Mouse (Mus musculus): Measurements from ENCODE around the gene Srgap1. TPM values are rescaled to one million over a fixed set of nuclear protein-coding genes. Genes with fewer than 3 reads are reported as not detected.

Gene Srgap1
- total and polyA plus RNA-seq, 3 experiments: 0.22 TPM; not detected in 2

DNA sequence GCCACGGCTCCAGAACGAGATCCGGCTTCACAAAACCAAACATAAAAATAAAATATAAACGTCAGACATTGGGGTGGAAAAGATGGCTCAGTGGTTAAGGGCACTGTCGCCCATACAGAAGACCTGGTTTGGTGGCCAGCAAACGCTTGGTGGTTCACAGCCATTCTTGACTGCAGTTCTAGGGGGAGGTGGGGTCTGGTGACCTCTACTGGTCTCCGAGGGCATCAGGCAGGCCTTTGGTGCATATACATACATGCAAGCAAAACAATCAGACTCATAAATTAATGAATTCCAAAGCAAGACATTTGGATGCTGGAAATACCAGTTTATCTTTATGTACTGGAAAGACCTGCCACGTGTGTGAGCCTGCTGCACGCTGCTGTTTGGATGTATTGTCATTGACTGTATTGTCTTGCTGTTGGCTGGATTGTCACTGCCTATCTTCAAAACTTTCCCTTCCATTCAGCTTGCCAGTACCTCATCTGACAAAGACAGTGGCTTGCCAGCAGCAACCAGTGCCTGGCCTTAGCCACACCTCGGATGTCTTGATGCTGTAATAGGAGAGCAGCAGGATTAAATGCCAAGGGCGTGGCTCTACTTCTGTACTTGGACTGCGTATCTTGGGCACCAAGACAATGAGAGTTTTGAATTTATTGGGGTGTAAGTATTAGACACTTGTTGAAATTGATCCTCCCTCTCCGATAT is 282.5 kb downstream of the Srgap1 start:
- DNase-seq (ENCODE audit: low spot score): no peak
- H3K4me3 ChIP-seq (ENCODE audit: low read depth, low read length): no peak overlapping the region
- no peaks in the 10 kb centered on the region for H3K4me1 ChIP-seq (ENCODE audit: insufficient read depth, low read depth, low read length)
- 0 out of 2 replicates have a peak, but pooled peaks cover 3% of the 10 kb centered on the region for H3K9me3 ChIP-seq (replicated peaks)
- H3K36me3 ChIP-seq (replicated peaks): no peaks in the 10 kb centered on the region
- ATAC-seq (ENCODE audit: extremely low read depth, insufficient number of reproducible peaks, low FRiP score, poor library complexity, severe bottlenecking): no peak
- no peak for TF ChIP-seq GATA1 (IDR thresholded peaks at IDR 0.05; ENCODE audit: borderline replicate concordance, low read length)
- TF ChIP-seq CTCF (IDR thresholded peaks at IDR 0.05; ENCODE audit: low read depth, low read length): no peak
- TF ChIP-seq TAL1 (conservative IDR thresholded peaks at IDR 0.05; ENCODE audit: low read depth, low read length): no peak
- TF ChIP-seq POLR2AphosphoS5 (IDR thresholded peaks at IDR 0.05; ENCODE audit: insufficient replicate concordance, low read depth, low read length): no peak
- TF ChIP-seq GATA2 (IDR thresholded peaks at IDR 0.05; ENCODE audit: borderline replicate concordance, low read depth, low read length): no peak
- no peaks in the 10 kb centered on the region for H3K27me3 ChIP-seq (ENCODE audit: insufficient read depth, low read length)

DNA sequence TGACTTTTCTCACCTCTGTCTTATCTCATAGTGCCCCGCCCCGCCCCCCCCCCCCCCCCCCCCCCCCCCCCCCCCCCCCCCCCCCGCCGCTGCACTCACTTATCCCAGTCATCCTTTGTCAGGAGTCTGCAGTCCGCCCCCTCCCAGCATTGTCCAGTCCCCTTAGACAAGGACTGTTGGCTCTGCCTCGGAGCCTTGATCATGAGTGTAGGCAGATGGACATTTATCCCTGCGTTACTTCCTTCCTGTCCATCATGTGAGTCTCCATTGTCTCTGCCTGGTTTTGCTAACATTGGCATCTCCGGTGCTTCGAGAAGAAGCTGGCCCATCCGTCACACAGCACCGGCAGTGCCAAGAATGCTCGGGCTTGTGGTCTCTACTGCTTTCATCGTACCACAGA is 283.9 kb downstream of the Srgap1 start:
- H3K4me3 ChIP-seq (ENCODE audit: low read depth, low read length): no peak overlapping the region
- DNase-seq (ENCODE audit: low spot score) (no peak), ATAC-seq (ENCODE audit: extremely low read depth, insufficient number of reproducible peaks, low FRiP score, poor library complexity, severe bottlenecking) (0 out of 2 replicates have a peak, but pooled peaks have one; percentile 67)
- H3K9me3 ChIP-seq (replicated peaks): 0 out of 2 replicates have a peak, but pooled peaks cover 3% of the 10 kb centered on the region
- H3K4me1 ChIP-seq (ENCODE audit: insufficient read depth, low read depth, low read length): no peaks in the 10 kb centered on the region
- no peaks in the 10 kb centered on the region for H3K36me3 ChIP-seq (replicated peaks)
- H3K27me3 ChIP-seq (ENCODE audit: insufficient read depth, low read length): no peaks in the 10 kb centered on the region
- no peak for TF ChIP-seq TAL1 (conservative IDR thresholded peaks at IDR 0.05; ENCODE audit: low read depth, low read length)
- no peak for TF ChIP-seq POLR2AphosphoS5 (IDR thresholded peaks at IDR 0.05; ENCODE audit: insufficient replicate concordance, low read depth, low read length)
- no peak for TF ChIP-seq GATA1 (IDR thresholded peaks at IDR 0.05; ENCODE audit: borderline replicate concordance, low read length)
- no peak for TF ChIP-seq CTCF (IDR thresholded peaks at IDR 0.05; ENCODE audit: low read depth, low read length)

- no peaks in the 10 kb centered on the region for H3K27me3 ChIP-seq (ENCODE audit: insufficient read depth, low read length)
- TF ChIP-seq POLR2AphosphoS5 (IDR thresholded peaks at IDR 0.05; ENCODE audit: insufficient replicate concordance, low read depth, low read length) (no peak), CTCF (IDR thresholded peaks at IDR 0.05; ENCODE audit: low read depth, low read length) (no peak), TAL1 (conservative IDR thresholded peaks at IDR 0.05; ENCODE audit: low read depth, low read length) (no peak), GATA1 (IDR thresholded peaks at IDR 0.05; ENCODE audit: borderline replicate concordance, low read length) (no peak), GATA2 (IDR thresholded peaks at IDR 0.05; ENCODE audit: borderline replicate concordance, low read depth, low read length) (no peak)
- DNase-seq (ENCODE audit: low spot score) (no peak), ATAC-seq (ENCODE audit: extremely low read depth, insufficient number of reproducible peaks, low FRiP score, poor library complexity, severe bottlenecking) (no peak)
- no peaks in the 10 kb centered on the region for H3K4me1 ChIP-seq (ENCODE audit: insufficient read depth, low read depth, low read length)
- no peaks in the 10 kb centered on the region for H3K36me3 ChIP-seq (replicated peaks)
- H3K4me3 ChIP-seq (ENCODE audit: low read depth, low read length): no peak overlapping the region
- H3K9me3 ChIP-seq (replicated peaks): 0 out of 2 replicates have a peak, but pooled peaks cover 3% of the 10 kb centered on the region
Measured at GRCm38 (mm10) chr10:121762141-121762540, 285.0 kb downstream of the Srgap1 start.

- ATAC-seq (ENCODE audit: extremely low read depth, insufficient number of reproducible peaks, low FRiP score, poor library complexity, severe bottlenecking) (no peak), DNase-seq (ENCODE audit: low spot score) (no peak)
- TF ChIP-seq GATA2 (IDR thresholded peaks at IDR 0.05; ENCODE audit: borderline replicate concordance, low read depth, low read length) (no peak), TAL1 (conservative IDR thresholded peaks at IDR 0.05; ENCODE audit: low read depth, low read length) (no peak), CTCF (IDR thresholded peaks at IDR 0.05; ENCODE audit: low read depth, low read length) (no peak), GATA1 (IDR thresholded peaks at IDR 0.05; ENCODE audit: borderline replicate concordance, low read length) (no peak), POLR2AphosphoS5 (IDR thresholded peaks at IDR 0.05; ENCODE audit: insufficient replicate concordance, low read depth, low read length) (no peak)
Measured at GRCm38 (mm10) chr10:121759095-121759494, 288.0 kb downstream of the Srgap1 start.

DNA sequence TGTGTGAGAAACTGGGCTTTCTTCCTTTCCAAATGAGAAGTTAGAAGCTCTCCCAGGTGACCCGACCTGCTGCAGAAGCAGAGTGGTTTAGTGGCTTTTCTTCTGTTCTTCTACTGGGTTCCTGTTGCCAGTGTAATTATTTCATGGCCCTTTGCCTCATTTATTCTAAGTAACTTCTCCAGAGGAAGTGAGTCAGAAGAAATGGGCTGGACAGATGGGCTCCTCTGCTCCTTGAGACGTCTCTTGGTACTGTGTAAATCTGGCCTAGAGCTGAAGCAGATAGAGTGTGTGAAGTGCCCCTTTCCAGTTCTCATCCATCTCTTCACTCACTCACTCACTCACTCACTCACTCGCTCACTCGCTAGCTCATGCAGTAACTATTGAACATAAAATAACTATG is 290.4 kb downstream of the Srgap1 start:
- ATAC-seq (ENCODE audit: extremely low read depth, insufficient number of reproducible peaks, low FRiP score, poor library complexity, severe bottlenecking): no peak
- no peaks in the 10 kb centered on the region for H3K27me3 ChIP-seq (ENCODE audit: insufficient read depth, low read length)

More at GRCm38 (mm10) chr10:121759095-121759494, 288.0 kb downstream of the Srgap1 start:
- Histone ChIP-seq H3K4me3 (ENCODE audit: low read depth, low read length) (no peak overlapping the region), H3K36me3 (replicated peaks) (no peaks in the 10 kb centered on the region), H3K4me1 (ENCODE audit: insufficient read depth, low read depth, low read length) (no peaks in the 10 kb centered on the region), H3K9me3 (replicated peaks) (0 out of 2 replicates have a peak, but pooled peaks cover 3% of the 10 kb centered on the region), H3K27me3 (ENCODE audit: insufficient read depth, low read length) (no peaks in the 10 kb centered on the region)

GRCm38 (mm10) chr10:121755822-121756221 is 291.3 kb downstream of the Srgap1 start:
- Histone ChIP-seq H3K4me1 (ENCODE audit: insufficient read depth, low read depth, low read length) (no peaks in the 10 kb centered on the region), H3K27me3 (ENCODE audit: insufficient read depth, low read length) (no peaks in the 10 kb centered on the region), H3K9me3 (replicated peaks) (no peaks in the 10 kb centered on the region), H3K36me3 (replicated peaks) (peaks cover 21% of the 10 kb centered on the region), H3K4me3 (ENCODE audit: low read depth, low read length) (no peak overlapping the region)
- TF ChIP-seq CTCF (IDR thresholded peaks at IDR 0.05; ENCODE audit: low read depth, low read length) (no peak), POLR2AphosphoS5 (IDR thresholded peaks at IDR 0.05; ENCODE audit: insufficient replicate concordance, low read depth, low read length) (no peak), TAL1 (conservative IDR thresholded peaks at IDR 0.05; ENCODE audit: low read depth, low read length) (no peak), GATA1 (IDR thresholded peaks at IDR 0.05; ENCODE audit: borderline replicate concordance, low read length) (no peak)
- ATAC-seq (ENCODE audit: extremely low read depth, insufficient number of reproducible peaks, low FRiP score, poor library complexity, severe bottlenecking) (no peak), DNase-seq (ENCODE audit: low spot score) (no peak)

More for the DNA sequence above, 290.4 kb downstream of the Srgap1 start:
- DNase-seq (ENCODE audit: low spot score): no peak
- Histone ChIP-seq H3K4me1 (ENCODE audit: insufficient read depth, low read depth, low read length) (no peaks in the 10 kb centered on the region), H3K36me3 (replicated peaks) (peaks cover 15% of the 10 kb centered on the region), H3K9me3 (replicated peaks) (no peaks in the 10 kb centered on the region), H3K4me3 (ENCODE audit: low read depth, low read length) (no peak overlapping the region)
- TF ChIP-seq CTCF (IDR thresholded peaks at IDR 0.05; ENCODE audit: low read depth, low read length) (no peak), GATA1 (IDR thresholded peaks at IDR 0.05; ENCODE audit: borderline replicate concordance, low read length) (no peak), GATA2 (IDR thresholded peaks at IDR 0.05; ENCODE audit: borderline replicate concordance, low read depth, low read length) (no peak), POLR2AphosphoS5 (IDR thresholded peaks at IDR 0.05; ENCODE audit: insufficient replicate concordance, low read depth, low read length) (no peak), TAL1 (conservative IDR thresholded peaks at IDR 0.05; ENCODE audit: low read depth, low read length) (no peak)

Data from G1E (cell line).